Mouse (Mus musculus) kidney, postnatal 36 days (tissue): ENCODE data around the gene Rnf150.

Experiments used
- DNase-seq, 2 experiments: peaks; one replicate each; pipeline ENCODE4 v3.0.0; 2021 to 2022; ENCODE audit warnings: mixed read lengths in 2 of 2

Gene Rnf150

DNA sequence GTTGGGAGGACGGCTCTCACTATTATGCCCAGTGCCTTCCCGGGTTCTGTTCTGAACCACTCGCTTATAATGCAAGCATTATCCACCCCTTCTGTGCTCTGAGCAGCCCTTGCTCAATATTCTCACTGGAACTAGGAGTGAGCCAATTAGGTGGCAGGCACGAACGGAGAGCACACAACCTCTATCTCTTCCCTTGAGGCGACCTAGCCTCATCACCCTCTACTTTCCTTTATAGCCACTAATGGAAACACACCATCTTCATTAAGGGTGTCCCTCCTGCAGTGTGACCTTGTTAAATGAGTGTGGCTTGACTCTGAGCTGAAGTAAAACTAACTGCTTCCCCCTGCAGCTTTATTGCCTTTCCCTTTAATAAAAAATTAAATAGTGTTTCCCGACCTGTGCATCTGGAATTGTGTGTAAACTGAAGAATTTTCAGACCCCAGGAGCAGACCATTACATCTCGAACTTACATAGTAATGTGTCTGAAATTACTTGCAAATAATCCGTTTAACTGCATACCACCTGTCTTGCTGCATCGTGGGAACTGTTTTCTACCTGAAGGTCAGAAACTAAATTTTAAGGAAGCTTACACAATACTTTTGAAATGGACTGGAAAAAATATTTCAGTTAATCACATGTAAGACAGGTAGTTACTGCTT lies 26.0 kb downstream of the Rnf150 start:
- no peak for DNase-seq

- no peak for DNase-seq
These were observed 31.9 kb downstream of the Rnf150 start for GRCm38 (mm10) chr8:82895091-82895490.

GRCm38 (mm10) chr8:82896796-82897195 lies 33.6 kb downstream of the Rnf150 start:
- no peak for DNase-seq

- no peak for DNase-seq
These were observed 34.7 kb downstream of the Rnf150 start for GRCm38 (mm10) chr8:82897628-82898458.

- no peak for DNase-seq
These were observed 35.3 kb downstream of the Rnf150 start for GRCm38 (mm10) chr8:82898459-82898841.

DNA sequence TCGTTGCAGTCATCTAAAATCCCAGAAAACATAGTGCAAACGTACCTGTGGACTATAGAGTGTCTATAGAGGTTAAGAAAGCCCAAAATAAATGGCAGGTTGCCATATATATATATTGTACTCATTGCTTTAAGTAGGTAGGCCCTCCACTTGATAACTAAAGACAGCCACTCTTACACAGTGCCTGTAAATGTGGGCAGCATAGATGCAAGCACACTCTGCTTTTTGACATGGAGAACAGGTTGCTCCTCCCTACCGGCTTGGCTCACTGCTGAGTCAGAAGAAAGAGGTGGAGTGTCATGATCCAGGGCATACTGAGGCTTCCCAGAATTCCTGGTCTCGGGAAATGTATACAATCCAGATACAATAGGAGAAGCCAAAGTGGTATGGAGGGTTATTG lies 37.8 kb downstream of the Rnf150 start:
- DNase-seq: no peak

DNA sequence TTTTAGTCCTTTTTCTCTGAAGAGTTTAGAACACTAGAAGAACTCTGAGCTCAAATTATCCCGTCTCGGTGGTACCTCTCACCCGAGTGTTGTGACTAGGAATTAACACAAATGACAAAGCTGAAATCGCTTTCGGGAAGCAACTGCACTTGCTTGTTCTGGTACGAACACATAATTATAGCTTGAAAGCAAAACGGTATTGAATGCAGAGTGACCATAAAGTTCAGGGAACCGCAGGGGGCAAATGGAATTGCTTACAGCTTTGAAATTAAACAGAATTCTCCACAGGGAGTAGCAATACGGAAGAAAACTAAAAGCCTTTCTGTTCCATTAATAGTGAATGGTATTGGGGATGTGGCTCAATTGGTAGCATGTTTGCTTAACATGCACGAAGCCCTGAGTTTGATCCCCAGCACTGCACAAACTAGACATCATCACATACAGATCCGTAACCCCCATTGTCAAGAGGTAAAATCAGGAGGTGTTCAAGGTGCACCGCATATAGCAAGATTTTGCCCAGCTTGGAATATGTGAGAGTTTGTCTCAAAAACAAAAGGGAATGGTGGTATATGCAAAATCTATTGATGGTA lies 38.5 kb downstream of the Rnf150 start:
- no peak for DNase-seq

DNA sequence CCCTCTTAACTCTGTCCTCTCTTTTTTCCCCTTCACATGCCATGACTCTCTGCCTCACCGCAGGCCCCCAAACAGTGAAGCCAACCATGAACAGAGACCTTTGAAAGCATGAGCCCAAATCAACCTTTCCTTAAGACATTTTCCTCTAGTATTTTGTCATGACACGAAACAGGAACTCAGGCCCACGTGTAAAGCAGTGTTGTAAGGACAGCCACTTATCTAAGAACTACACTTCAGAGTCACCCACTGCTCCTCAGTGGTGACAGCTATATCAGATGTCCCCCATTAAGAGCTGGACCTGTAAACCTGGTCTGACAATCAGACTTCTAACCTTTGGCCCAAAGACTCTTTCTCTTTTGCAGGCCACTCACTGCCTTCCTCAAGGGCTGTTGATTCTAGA lies 40.3 kb downstream of the Rnf150 start:
- DNase-seq: no peak

- peak in 1 of 2 experiments; percentile 1 for DNase-seq
These were observed 44.1 kb downstream of the Rnf150 start for GRCm38 (mm10) chr8:82907271-82907670.

- no peak for DNase-seq
These were observed 48.3 kb downstream of the Rnf150 start for GRCm38 (mm10) chr8:82911436-82911835.

DNA sequence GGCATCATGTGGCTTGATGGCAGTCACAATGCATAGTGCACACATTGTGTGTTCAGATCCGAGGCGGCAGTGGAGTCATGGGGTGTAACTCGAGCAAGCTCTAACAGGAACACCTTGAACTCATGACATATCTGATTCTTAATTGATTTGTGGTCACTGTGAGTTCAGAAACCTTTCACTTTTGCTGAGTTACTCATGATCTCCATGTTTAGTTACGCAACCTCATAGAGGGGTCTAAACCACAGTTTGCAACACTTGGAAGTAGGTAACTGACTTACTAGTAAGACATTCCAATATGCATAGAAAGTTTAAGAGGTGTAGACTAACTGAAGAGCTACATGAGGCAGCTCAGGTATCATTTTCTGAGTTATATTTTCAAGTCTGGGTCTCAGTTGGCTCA lies 49.1 kb downstream of the Rnf150 start:
- no peak for DNase-seq

GRCm38 (mm10) chr8:82914543-82914942 lies 51.4 kb downstream of the Rnf150 start:
- DNase-seq: no peak

GRCm38 (mm10) chr8:82916851-82917539 lies 53.8 kb downstream of the Rnf150 start:
- no peak for DNase-seq

GRCm38 (mm10) chr8:82917540-82918316 lies 54.6 kb downstream of the Rnf150 start:
- DNase-seq: no peak

DNA sequence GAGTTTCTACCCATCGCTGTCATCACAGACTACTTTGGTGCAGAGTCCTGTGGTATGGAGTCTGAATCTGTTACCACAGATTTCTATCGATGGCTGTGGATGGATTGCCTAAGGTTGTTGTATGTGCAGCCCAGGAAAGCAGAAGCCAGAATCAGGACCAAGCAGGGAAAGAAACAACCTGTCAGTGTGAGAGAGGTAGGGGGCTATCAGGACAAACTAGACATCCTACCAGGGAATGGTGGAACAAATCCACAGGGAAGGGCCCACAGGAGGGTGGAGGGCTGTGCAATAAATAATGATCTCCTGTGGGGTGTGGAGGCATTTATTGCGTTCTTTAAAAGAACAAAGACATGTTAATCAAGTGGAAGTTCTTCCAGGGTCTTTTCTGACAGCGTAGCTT lies 56.5 kb downstream of the Rnf150 start:
- DNase-seq: no peak

DNA sequence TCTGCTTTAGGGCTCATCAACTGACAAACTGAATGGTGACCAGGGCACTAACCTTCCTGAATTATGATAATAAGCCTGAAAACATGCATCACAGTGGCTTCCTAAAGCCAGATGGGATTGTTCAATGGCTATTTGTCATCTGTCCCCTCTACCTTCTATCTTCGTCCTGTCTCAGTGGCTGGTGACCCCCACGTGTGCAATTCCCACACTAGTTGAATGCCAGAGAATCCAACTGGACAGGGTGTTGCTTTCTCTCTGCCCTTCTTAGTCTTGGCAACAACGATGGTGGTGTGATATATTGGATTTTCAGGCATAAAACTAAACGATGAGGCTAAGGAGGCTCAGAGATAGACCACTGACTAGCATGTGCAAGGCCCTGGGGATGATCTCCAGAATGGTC lies 57.0 kb downstream of the Rnf150 start:
- no peak for DNase-seq

GRCm38 (mm10) chr8:82925286-82925685 lies 62.1 kb downstream of the Rnf150 start:
- no peak for DNase-seq

DNA sequence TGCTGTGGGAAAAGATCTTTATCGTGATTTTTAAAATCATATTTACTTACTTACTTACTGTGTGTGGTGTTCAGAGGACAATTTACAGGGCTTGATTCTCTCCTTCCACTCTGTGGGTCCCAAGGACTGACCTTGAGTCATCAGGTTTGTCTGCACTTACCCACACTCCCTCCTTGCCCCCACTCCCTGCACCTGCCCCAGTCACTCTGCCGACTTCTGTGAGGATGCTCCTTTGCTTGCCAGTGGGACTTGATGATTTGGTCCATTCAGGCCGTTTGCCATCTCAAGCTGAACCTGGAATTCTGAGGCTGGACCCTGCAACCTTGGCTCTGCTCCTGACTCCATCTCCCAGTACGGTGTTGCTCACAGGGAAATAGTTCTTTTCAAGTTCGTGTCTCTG lies 63.4 kb downstream of the Rnf150 start:
- DNase-seq: no peak

GRCm38 (mm10) chr8:82931554-82931953 lies 68.4 kb downstream of the Rnf150 start:
- no peak for DNase-seq

GRCm38 (mm10) chr8:82936162-82936561 lies 73.0 kb downstream of the Rnf150 start:
- no peak for DNase-seq

DNA sequence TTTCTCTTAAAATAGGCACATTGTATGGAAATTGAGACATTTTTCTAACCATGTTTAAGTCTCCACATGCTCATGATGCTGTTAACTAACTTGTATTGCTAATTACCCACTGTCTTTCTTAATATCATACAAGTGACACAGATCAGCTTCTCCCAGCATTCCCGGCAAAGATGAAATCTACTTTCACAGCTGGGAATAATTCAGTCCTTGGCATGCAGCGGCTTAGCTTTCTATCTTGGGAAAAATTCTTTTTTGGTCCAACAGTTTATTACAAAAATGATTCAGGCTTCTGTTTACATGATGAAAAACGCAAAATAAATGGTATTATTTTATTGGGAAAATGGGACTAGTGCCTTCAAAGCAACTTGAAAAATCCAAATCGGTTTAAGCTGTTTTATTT lies 73.7 kb downstream of the Rnf150 start:
- DNase-seq: no peak

- peak; percentile 19 to 61 for DNase-seq
These were observed 76.8 kb downstream of the Rnf150 start for GRCm38 (mm10) chr8:82939912-82940311.
